Comparison of ENCODE assay signal across 8 mouse cellular contexts in genomic region chr17:47473434-47473974, GRCm38 (mm10). TPM values are rescaled to one million over a fixed set of nuclear protein-coding genes. Genes with fewer than 3 reads are reported as not detected.
DNase-seq lines count a peak whose midpoint lies in the region; ATAC-seq and TF ChIP-seq lines count a peak whose summit lies in the region.
"Had no signal": no experiment of that assay in that cellular context is flagged by ENCODE, and none has a peak within 500 bp of the region (broad histone marks: within the 10 kb centered on the region; RNA-seq: fewer than 3 reads in every experiment).

No protein-coding gene starts in this region.

- peak; percentile 54 for DNase-seq in kidney, adult 2 months
- peak; percentile 73 for DNase-seq in CD4-positive helper T cell, adult 2 months (ENCODE audit: low read depth, low spot score)
- peak; percentile 20 for DNase-seq in MEL-GATA-1-ER (ENCODE audit: extremely low read depth, low read depth)
- DNase-seq in lung, embryonic 14.5 days, result peak; percentile 67

- H3K9ac ChIP-seq in kidney, embryonic 15.5 days, result no peak overlapping the region
- H3K9ac ChIP-seq in lung, embryonic 14.5 days, result no peak overlapping the region
- H3K9ac ChIP-seq in stomach, embryonic 15.5 days, result no peak overlapping the region
- H3K9ac ChIP-seq: midbrain, embryonic 12.5 days had no signal

- no peaks in the 10 kb centered on the region for H3K27me3 ChIP-seq in kidney, adult 2 months (replicated peaks; ENCODE audit: control insufficient read depth, insufficient read depth, low read length)
- H3K27me3 ChIP-seq in kidney, embryonic 15.5 days, result peaks cover 12% of the 10 kb centered on the region; the same call in 1 of the 2 replicates
- H3K27me3 ChIP-seq in lung, embryonic 14.5 days (ENCODE audit: insufficient read depth, low read length), result peaks cover 5% of the 10 kb centered on the region
- no peaks in the 10 kb centered on the region for H3K27me3 ChIP-seq in stomach, embryonic 15.5 days (replicated peaks)

- H3K27ac ChIP-seq in kidney, adult 2 months (ENCODE audit: insufficient read depth, low read depth, low read length), result no peak overlapping the region
- no peak overlapping the region for H3K27ac ChIP-seq in kidney, embryonic 15.5 days
- H3K27ac ChIP-seq in embryonic fibroblast, embryonic 13.5 days (ENCODE audit: insufficient read depth, low read length), result no peak overlapping the region
- no peak overlapping the region for H3K27ac ChIP-seq in lung, embryonic 14.5 days (ENCODE audit: low read depth)
- peak overlapping the region; percentile 13; the same call in 1 of the 2 replicates for H3K27ac ChIP-seq in stomach, embryonic 15.5 days
- H3K27ac ChIP-seq: midbrain, embryonic 12.5 days had no signal

- H3K4me1 ChIP-seq in kidney, adult 2 months (ENCODE audit: control insufficient read depth, insufficient read depth, low read length), result no peaks in the 10 kb centered on the region; the same call in 1 of the 2 replicates
- H3K4me1 ChIP-seq in kidney, embryonic 15.5 days, result peaks cover 27% of the 10 kb centered on the region
- H3K4me1 ChIP-seq in embryonic fibroblast, embryonic 13.5 days (ENCODE audit: control insufficient read depth, insufficient read depth, low read length), result peaks cover 5% of the 10 kb centered on the region; the same call in 1 of the 2 replicates
- 0 out of 2 replicates have a peak, but pooled peaks cover 2% of the 10 kb centered on the region for H3K4me1 ChIP-seq in lung, embryonic 14.5 days (ENCODE audit: insufficient read depth)
- peaks cover 27% of the 10 kb centered on the region for H3K4me1 ChIP-seq in stomach, embryonic 15.5 days

- H3K4me2 ChIP-seq in kidney, embryonic 15.5 days, result no peak overlapping the region
- H3K4me2 ChIP-seq in lung, embryonic 14.5 days, result no peak overlapping the region
- no peak overlapping the region for H3K4me2 ChIP-seq in stomach, embryonic 15.5 days
- H3K4me2 ChIP-seq: midbrain, embryonic 12.5 days had no signal

- ATAC-seq in kidney, embryonic 15.5 days (replicated peaks; ENCODE audit: low FRiP score), result no peak
- ATAC-seq in lung, embryonic 14.5 days (ENCODE audit: insufficient read depth), result no peak
- no peak for ATAC-seq in stomach, embryonic 15.5 days (ENCODE audit: insufficient read depth, low FRiP score, low read depth)

- no peak for TF ChIP-seq POLR2A in kidney, adult 2 months (IDR thresholded peaks at IDR 0.05; ENCODE audit: low read depth, low read length)
- TF ChIP-seq POLR2A in embryonic fibroblast, embryonic 13.5 days (IDR thresholded peaks at IDR 0.05; ENCODE audit: low read depth, low read length), result no peak

- no peaks in the 10 kb centered on the region for H3K36me3 ChIP-seq in kidney, adult 2 months (ENCODE audit: control insufficient read depth, insufficient read depth, low read length)
- H3K36me3 ChIP-seq in kidney, embryonic 15.5 days, result no peaks in the 10 kb centered on the region
- H3K36me3 ChIP-seq in lung, embryonic 14.5 days (ENCODE audit: insufficient read depth), result peaks cover 4% of the 10 kb centered on the region; the same call in 1 of the 2 replicates
- H3K36me3 ChIP-seq in stomach, embryonic 15.5 days, result no peaks in the 10 kb centered on the region
- H3K36me3 ChIP-seq: midbrain, embryonic 12.5 days had no signal

- WGBS in kidney, adult 2 months, result 17% methylated on average over 8 of the region's 8 CpGs
- 20% methylated on average over 8 of the region's 8 CpGs for WGBS in kidney, embryonic 15.5 days
- WGBS in lung, embryonic 14.5 days, result 14% methylated on average over 8 of the region's 8 CpGs
- WGBS in stomach, embryonic 15.5 days, result 16% methylated on average over 8 of the region's 8 CpGs

- TF ChIP-seq CTCF in kidney, adult 2 months (conservative IDR thresholded peaks at IDR 0.05; ENCODE audit: insufficient read depth, insufficient read length, low read depth, low read length), result peak; percentile 95
- TF ChIP-seq CTCF in embryonic fibroblast, embryonic 13.5 days (IDR thresholded peaks at IDR 0.05; ENCODE audit: borderline replicate concordance, insufficient read depth, low read length), result peak; percentile 93
- peak; percentile 88 for TF ChIP-seq CTCF in lung, embryonic 14.5 days (IDR thresholded peaks at IDR 0.05; ENCODE audit: low read depth)

- H3K4me3 ChIP-seq in kidney, adult 2 months (ENCODE audit: insufficient read depth, low read depth, low read length), result no peak overlapping the region
- H3K4me3 ChIP-seq in kidney, embryonic 15.5 days (replicated peaks), result no peak overlapping the region
- no peak overlapping the region for H3K4me3 ChIP-seq in embryonic fibroblast, embryonic 13.5 days (ENCODE audit: insufficient read depth, low read length)
- no peak overlapping the region for H3K4me3 ChIP-seq in lung, embryonic 14.5 days (ENCODE audit: low read depth, low read length)
- H3K4me3 ChIP-seq in stomach, embryonic 15.5 days (replicated peaks), result no peak overlapping the region
- H3K4me3 ChIP-seq: midbrain, embryonic 12.5 days had no signal

- no peaks in the 10 kb centered on the region for H3K9me3 ChIP-seq in kidney, embryonic 15.5 days (replicated peaks)
- H3K9me3 ChIP-seq in lung, embryonic 14.5 days (ENCODE audit: low read depth, low read length), result no peaks in the 10 kb centered on the region
- no peaks in the 10 kb centered on the region for H3K9me3 ChIP-seq in stomach, embryonic 15.5 days
- H3K9me3 ChIP-seq: midbrain, embryonic 12.5 days had no signal

RNA-seq across cellular contexts. Expression of gene Taf8, which starts 28.6 kb away (rescaled TPM):
- polyA plus RNA-seq in kidney, adult 2 months (2012; rRNA removed), result 22.9 and 23.7 TPM in 2 replicates
- polyA plus RNA-seq in kidney, embryonic 15.5 days (2015; fragmentation: Nextera tagmentation; extraction: Ambion mirVana), result 32.2 and 37.0 TPM in 2 replicates
- 10.5 and 16.0 TPM in 2 replicates for polyA plus RNA-seq in embryonic fibroblast, embryonic 13.5 days (2011; ENCODE audit: insufficient read length, low read depth, missing spikeins)
- polyA plus RNA-seq in lung, embryonic 14.5 days (2014; fragmentation: Nextera tagmentation; extraction: Ambion mirVana), result 22.1 and 26.8 TPM in 2 replicates
- polyA plus RNA-seq in stomach, embryonic 15.5 days (2015; fragmentation: Nextera tagmentation; extraction: Ambion mirVana), result 23.3 and 25.2 TPM in 2 replicates

RNA-seq across cellular contexts. Expression of gene Ccnd3, which starts 31.3 kb away (rescaled TPM):
- polyA plus RNA-seq in kidney, adult 2 months (2012; rRNA removed), result 148 and 152 TPM in 2 replicates
- polyA plus RNA-seq in kidney, embryonic 15.5 days (2015; fragmentation: Nextera tagmentation; extraction: Ambion mirVana), result 272 and 294 TPM in 2 replicates
- polyA plus RNA-seq in embryonic fibroblast, embryonic 13.5 days (2011; ENCODE audit: insufficient read length, low read depth, missing spikeins), result 159 and 169 TPM in 2 replicates
- polyA plus RNA-seq in lung, embryonic 14.5 days (2014; fragmentation: Nextera tagmentation; extraction: Ambion mirVana), result 289 and 308 TPM in 2 replicates
- 391 and 408 TPM in 2 replicates for polyA plus RNA-seq in stomach, embryonic 15.5 days (2015; fragmentation: Nextera tagmentation; extraction: Ambion mirVana)

RNA-seq across cellular contexts. Expression of gene 1700001C19Rik, which starts 36.3 kb away (rescaled TPM):
- polyA plus RNA-seq in kidney, adult 2 months (2012; rRNA removed), result 0.09 and 0.23 TPM in 2 replicates
- polyA plus RNA-seq in kidney, embryonic 15.5 days (2015; fragmentation: Nextera tagmentation; extraction: Ambion mirVana), result 0.26 and 0.46 TPM in 2 replicates
- 0.82 TPM in 1 of 2 replicates, not detected in the other for polyA plus RNA-seq in embryonic fibroblast, embryonic 13.5 days (2011; ENCODE audit: insufficient read length, low read depth, missing spikeins)
- polyA plus RNA-seq in lung, embryonic 14.5 days (2014; fragmentation: Nextera tagmentation; extraction: Ambion mirVana), result 0.13 TPM in 1 of 2 replicates, not detected in the other
- polyA plus RNA-seq in stomach, embryonic 15.5 days (2015; fragmentation: Nextera tagmentation; extraction: Ambion mirVana), result 0.12 and 0.37 TPM in 2 replicates

RNA-seq across cellular contexts. Expression of gene AI661453, which starts 37.1 kb away (rescaled TPM):
- 7.9 and 9.7 TPM in 2 replicates for polyA plus RNA-seq in kidney, adult 2 months (2012; rRNA removed)
- polyA plus RNA-seq in kidney, embryonic 15.5 days (2015; fragmentation: Nextera tagmentation; extraction: Ambion mirVana), result 1.7 and 2.1 TPM in 2 replicates
- polyA plus RNA-seq in embryonic fibroblast, embryonic 13.5 days (2011; ENCODE audit: insufficient read length, low read depth, missing spikeins), result 1.1 and 1.4 TPM in 2 replicates
- 2.4 TPM in 2 replicates for polyA plus RNA-seq in lung, embryonic 14.5 days (2014; fragmentation: Nextera tagmentation; extraction: Ambion mirVana)
- 3.5 and 4.0 TPM in 2 replicates for polyA plus RNA-seq in stomach, embryonic 15.5 days (2015; fragmentation: Nextera tagmentation; extraction: Ambion mirVana)

Comparison
In these comparisons a context has a peak if more than half of its experiments do, and no peak if none do; other contexts are left out.
1. DNase-seq: peak in every context shown above with its lines; median percentile 73 in CD4-positive helper T cell, adult 2 months; 67 in lung, embryonic 14.5 days; 54 in kidney, adult 2 months; 20 in MEL-GATA-1-ER.